Mouse (Mus musculus): ENCODE data around the gene Fam3b.

Fam3b gene

DNA sequence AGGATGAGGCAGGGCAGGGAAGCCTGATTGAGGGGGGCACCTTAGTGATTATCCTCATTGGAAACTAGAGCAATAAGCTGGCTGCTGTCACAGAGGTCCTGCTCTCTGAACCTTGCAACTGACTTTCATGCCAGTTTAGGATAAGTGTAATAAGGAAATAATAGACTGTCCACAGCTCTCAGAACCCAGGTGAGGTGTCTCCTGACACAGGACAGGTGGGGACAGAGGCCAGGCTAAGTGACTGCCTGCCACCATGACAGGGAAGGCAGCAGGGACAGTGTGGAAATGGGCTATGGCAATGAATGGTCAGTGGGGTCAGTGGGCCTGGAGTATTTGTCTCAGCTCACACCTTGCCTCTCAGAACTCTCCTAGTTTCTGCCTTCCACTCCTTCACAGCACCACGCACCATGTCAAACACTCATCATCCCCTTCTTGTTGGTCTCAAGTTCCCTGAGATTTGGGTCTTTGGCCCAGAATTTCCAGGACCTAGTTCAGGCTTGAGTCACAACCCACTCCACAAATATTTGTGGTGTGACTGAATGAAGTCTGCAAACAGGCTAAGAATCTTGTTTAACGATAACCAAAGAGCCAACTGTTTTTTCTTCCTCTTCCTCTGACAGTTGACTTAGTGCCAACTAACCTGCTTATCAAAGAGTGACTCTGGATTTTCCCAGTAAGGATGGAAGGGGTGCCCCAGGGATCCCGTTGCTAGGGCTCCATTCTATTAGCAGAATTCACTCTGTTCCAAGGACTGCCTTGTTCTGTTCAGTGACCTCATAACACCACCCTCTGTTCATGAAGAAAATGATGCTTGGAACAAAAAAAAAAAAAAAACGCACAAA lies at the start of gene Fam3b:
TSS of gene Fam3b (minus strand) at position 718 of the 842 bp plus-strand sequence.
- DNase-seq (ENCODE audit: low spot score in 2 of 2): no peak

DNA sequence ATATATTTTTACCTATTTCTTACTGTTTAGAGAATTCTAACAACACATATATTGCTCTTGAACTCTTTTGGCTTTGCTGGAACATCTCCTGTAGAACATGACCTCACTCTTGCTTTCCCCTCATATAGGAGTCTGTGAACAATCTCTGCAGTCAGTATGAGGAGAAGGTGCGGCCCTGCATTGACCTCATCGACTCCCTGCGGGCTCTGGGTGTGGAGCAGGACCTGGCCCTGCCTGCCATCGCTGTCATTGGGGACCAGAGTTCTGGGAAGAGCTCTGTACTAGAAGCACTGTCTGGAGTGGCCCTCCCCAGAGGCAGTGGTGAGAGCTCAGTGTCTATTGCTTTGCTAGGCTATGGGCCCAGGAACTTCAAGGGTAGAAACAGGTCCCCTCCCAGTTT lies 29.7 kb upstream of the Fam3b start:
- DNase-seq (ENCODE audit: low spot score in 2 of 2): no peak

DNA sequence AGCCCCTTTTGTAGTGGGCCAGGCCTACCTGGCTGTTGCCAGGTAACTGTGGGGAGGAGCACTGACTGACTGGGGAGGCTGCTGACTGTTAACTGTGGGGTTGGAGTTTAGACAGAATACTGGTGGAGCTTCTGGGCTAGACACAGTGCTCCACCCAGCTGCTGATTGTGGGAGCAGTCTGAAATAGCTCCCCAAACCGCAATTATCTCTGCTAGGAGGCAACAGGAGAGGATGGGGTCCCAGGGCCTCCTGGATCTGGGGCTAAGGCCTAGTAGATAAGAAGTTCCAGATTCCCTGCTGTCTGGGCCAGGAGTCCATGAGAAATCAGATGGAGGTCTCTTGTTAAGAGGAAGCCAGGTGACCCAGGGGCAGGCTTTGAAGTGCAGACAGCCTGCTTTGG lies 22.2 kb upstream of the Fam3b start:
- DNase-seq (ENCODE audit: low spot score in 2 of 2): no peak

DNA sequence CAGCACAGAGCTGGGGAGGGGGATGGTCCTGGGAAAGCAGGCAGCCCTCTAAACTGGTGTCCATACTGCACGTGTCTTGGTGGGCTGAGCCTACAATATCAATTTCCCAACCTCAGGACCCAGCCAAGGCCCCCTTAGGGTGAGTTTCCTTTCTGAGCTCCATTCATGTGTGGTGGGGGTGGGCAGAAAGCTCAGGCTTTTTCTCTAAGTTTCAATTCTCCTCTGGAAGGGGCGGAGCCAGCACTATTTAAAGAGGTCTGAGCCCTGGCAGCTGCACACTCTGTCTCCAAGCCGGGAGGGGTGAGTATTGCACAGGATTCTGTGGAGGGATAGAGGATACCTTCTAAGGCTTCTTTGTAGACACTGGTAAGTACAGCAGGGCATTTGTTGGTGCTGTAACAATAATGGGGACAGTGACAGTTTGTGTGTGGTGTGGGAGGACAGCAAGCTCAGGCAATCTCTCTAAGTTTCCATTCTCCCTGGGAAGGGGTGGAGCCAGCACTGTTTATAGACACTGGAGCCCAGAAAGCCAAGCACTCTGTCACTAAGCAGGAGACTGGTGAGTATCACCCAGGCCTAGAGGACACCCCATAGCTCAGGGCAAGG lies 21.3 kb upstream of the Fam3b start:
- DNase-seq (ENCODE audit: low spot score in 2 of 2): peak; percentile 48 to 50

DNA sequence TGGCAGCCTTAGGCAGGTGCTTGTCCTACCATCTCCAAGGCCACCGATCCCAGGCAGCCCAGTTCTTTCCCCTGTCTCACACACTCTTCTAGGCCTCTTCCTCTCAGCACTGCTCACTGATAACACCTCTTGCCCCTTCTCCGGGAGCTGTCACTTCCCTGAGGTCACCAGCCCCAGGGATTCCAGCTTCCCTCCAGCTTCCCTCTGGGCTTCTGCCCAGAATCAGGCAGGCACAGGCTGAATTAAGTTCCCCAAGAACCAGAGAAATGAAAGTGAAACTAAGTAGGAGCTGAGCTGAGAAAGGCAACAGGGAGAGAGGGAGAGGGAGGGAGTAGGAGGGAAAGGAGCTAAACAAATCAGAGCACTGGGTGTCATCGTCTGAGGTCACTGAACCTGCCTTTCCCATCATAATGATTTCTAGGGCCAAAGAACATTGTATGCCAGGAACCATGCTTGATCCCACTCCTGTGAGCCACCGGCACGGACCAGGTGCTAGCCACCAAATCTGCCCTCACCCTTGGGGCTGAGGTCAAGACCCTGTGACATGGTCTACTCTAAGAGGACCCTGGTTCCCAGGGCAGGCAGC lies 20.4 kb upstream of the Fam3b start:
- DNase-seq (ENCODE audit: low spot score in 2 of 2): peak; percentile 17 to 32

DNA sequence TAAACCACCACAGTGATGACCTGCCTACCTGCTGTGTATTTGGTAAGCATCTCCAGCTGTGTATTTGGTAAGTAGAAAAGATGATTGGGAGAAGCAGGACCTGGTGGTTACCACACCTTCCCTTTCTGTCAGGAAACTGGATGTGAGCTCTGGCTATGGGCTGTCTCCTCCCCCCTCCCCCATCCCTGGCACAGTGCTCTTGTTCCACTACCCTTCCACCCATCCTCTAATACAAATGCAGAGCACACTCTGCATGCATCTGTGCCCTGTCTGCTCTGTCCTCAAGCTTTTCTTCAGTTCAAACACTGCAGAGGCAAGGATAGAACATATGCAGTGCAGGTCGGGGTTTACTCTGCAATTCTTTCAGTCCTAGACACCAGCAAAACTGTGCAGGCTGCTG lies 19.8 kb upstream of the Fam3b start:
- peak in 1 of 2 experiments; percentile 11 for DNase-seq (ENCODE audit: low spot score in 2 of 2)

DNA sequence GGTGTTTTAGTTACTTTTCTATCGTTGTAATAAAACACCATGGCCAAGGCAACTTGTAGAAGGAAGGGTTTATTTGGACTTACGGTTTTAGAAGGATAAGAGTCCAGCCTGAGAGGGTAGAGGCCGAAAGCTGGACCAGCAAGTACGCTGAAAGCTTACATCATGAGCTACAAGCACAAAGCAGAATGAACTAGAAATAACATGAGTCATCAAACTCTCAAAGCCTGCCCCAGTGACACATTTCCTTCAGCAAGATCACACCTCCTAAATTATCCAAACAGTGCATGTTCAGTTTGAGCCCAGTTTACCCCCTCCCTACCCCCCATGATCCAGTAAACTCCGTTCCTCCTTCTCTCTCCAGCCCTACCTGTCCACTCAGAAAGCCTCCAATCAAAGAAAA lies 19.1 kb upstream of the Fam3b start:
- no peak for DNase-seq (ENCODE audit: low spot score in 2 of 2)

DNA sequence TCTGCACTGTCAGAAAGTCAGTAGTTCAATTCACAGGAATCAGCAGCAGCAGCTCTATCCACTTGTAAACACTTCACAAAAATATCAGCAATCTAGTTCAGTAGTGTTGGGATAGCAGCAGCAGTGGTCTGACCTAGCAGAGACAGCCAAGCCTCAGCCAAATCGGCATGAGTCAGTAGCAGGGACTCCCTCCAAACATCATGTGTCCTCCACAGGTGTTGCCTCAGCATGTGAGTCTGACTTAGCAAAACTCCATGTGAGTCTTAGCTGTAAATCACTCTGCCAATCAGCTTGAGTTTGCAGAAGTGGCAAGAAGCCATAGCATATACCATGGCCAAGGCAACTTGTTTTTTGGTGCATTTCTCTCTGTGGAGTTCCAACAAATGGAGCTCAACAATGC lies 18.5 kb upstream of the Fam3b start:
- DNase-seq (ENCODE audit: low spot score in 2 of 2): no peak

DNA sequence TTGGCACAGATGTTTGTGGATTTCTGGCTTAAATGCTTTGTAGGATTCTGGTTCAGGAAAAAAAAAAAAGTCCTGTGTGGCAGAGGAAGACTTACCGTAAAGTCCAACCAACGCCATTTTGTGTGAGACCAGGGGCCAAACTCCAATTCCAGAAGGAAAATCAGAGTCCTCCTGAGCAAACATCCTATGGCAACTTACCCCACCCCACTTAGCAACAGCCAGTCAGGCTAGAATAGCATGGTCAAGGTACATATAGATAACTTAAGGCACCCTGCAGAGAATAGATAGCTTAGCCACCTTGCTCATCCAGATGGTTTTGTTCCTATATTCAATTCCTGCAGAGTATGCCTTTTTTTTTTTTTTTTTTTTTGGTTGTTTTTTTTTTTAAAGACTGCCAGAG lies 14.6 kb upstream of the Fam3b start:
- no peak for DNase-seq (ENCODE audit: low spot score in 2 of 2)

DNA sequence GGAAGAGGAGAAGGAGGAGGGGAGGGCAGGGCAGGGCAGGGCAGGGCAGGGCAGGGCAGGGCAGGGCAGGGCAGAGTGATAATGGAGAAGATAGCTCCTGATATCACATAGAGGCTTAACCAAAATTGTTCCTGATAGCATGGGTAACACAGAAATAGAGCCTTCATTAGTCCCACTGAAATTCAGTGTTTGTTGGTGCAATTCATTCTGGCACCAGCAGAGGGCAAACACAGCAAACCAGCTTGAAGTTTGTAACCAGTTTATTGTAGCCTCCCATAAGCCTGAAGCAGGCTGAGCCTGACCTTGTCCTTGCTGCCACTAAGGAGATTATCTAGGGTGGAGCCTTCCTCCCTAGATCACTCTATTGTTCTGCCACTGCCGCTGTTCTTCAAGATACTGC lies 8.4 kb upstream of the Fam3b start:
- DNase-seq (ENCODE audit: low spot score in 2 of 2): peak in 1 of 2 experiments; percentile 24

DNA sequence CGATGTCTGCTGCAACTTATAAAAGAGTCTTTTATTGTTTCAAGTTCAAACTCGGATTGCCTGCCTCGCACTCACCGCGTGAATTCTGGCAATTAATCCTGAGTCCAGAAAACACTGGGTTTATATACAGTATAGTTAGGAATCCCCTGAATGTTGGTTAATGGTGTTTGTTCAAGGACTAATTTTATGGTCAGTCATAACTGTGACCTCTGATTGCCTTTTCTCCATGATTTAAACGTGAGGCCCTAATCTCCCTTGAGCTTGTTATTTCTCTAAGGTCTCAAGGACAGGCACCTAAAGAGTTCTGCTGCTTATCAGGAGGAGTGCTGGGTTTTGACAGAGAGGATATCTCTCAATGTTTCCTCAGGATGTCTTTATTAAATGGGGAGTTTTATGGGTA lies 7.4 kb upstream of the Fam3b start:
- no peak for DNase-seq (ENCODE audit: low spot score in 2 of 2)

DNA sequence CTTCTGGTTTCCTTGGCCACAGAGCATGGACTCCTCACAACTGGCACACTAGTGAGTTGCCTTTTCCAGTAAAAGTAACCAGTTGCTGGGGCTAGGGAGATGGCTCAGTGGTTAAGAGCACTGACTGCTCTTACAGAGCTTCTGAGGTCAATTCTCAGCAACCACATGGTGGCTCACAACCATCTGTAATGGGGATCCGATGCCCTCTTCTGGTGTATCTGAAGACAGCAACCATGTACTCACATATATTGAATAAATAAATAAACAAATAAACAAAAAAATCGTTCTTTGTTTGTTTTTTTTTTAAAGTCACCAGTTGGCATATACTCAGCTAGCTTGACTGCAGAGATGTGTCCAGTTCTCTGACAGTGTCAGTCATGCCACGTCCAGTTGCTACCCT lies 1.7 kb upstream of the Fam3b start:
- DNase-seq (ENCODE audit: low spot score in 2 of 2): no peak

DNA sequence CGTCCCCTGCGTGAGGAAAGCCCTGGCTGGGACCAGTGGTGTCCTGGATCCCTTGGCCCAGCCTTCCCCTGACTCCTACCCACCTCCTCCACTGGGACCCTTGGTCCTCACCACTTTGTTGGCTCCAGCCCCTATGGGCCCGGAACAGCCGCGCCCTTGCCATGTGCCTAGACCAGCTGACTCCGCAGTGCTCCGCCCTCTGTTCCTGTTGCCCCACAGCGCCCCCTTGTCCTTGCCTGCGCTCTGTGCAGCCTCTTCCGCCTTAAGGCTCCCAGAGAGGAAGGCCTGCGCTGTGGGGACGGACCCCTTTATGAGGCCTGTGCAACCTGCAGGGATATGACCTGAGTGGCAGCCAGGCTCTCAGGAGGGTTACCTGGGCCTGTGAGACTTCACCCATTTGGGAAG lies 2.3 kb downstream of the Fam3b start:
- no peak for DNase-seq (ENCODE audit: low spot score in 2 of 2)

DNA sequence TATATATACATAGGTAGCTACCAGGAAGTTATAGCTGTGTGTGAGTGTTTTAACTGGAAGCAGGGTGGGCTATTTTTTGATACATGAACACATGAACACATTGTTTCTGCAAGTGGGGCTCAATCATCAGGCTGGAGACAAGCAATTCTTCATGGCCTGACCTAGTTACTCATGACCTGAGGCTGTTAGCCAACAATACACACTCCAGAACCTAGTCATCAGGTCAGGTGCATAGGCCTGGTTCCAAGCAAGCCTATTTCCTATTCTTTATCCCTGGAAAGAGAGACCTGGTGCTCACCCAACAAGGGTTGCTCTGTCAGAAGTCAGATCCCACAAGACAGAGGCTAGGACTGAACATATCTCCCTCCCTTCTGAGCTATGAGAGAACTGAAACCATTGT lies 3.1 kb downstream of the Fam3b start:
- DNase-seq (ENCODE audit: low spot score in 2 of 2): no peak

DNA sequence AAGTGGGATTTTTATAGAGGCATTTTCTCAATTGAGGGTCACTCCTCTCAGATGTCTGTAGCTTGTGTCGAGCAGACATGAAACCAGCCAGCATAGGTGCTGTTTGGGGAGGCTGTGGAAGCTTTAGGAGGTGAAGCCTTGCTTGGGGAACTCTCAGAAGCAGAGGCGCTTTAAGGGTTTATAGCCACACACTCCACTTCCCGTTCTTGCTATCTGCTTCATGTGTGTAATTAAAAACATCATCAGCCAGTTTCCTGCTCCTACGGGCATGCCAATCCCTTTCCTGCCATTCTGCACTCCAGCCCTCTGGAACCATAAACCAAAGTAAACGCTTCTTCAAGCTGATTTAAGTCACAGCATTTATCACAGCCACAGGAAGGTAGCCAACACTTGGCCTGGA lies 3.8 kb downstream of the Fam3b start:
- no peak for DNase-seq (ENCODE audit: low spot score in 2 of 2)

DNA sequence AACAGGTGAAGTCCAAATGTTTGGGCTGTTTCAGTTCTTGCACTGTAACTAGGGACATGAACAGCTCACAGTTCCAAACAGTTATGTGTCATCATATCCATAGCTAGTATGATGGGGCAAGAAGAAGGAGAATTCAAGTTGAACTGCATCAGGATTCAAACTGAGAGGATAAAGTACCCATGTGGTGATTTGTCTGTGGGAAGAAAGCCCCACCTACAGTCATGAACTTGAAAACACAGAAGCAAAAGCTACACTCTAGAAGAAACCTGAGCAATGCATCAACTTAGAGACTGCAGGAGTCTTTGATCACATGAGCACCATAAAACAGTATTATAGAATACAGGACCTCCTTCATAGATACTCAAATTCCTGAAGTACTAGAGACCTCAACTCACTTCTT lies 6.8 kb downstream of the Fam3b start:
- no peak for DNase-seq (ENCODE audit: low spot score in 2 of 2)

DNA sequence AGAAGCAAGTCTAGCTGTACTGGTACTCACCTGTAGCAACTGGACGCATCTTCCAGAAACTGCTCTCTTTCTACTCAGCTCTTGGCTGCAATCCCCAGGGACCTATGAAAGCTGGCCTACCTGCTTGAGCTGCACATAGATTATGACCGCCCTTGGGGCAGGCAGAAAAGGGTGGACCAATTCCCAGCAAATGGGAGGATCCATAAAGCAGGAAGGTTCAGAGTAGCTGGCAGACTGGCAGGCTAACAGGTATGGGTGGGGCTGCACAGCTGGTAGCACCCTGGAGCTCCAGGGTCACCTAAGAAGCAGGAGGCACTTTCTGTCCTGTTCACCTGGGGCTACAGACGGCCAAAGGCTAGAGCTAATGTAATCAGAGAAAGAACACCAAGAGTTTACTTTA lies 9.8 kb downstream of the Fam3b start:
- DNase-seq (ENCODE audit: low spot score in 2 of 2): no peak

DNA sequence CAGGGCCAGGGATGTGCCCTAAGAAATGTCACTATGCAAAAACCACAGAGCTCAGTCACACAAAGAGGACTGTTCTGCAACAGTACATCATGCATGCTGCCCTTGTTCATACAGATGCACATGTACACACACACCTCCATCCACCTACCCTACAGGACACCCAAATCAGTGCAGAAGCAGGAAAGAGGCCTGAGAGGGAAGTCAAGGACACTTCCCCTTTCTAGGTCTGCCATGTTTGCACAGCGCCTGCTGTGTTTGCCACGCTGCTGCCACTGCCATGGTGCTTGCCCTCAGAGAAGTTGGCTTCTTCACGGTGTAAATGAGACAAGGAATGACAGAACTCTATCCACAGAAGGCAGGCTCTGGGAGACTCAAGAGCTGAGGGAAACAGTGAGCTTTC lies 10.8 kb downstream of the Fam3b start:
- DNase-seq (ENCODE audit: low spot score in 2 of 2): no peak

DNA sequence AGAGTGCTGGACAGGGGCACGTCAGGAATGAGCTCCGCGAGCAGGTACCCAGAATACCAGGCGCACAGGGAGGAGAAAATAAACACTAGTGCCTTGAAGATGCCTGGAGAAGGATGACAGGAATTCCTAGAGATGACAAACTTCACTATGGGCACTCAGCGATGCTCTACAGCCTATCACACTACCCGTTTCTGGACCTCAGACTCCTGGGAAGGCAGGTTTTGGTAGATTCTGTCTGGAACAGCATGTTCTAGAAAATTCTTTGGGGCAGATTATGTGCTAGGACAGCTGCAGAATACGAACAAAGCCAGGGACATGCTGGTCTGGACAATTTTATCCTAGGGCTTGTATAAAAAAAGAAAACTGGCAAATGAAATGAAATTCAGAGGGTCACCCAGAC lies 13.7 kb downstream of the Fam3b start:
- no peak for DNase-seq (ENCODE audit: low spot score in 2 of 2)

DNA sequence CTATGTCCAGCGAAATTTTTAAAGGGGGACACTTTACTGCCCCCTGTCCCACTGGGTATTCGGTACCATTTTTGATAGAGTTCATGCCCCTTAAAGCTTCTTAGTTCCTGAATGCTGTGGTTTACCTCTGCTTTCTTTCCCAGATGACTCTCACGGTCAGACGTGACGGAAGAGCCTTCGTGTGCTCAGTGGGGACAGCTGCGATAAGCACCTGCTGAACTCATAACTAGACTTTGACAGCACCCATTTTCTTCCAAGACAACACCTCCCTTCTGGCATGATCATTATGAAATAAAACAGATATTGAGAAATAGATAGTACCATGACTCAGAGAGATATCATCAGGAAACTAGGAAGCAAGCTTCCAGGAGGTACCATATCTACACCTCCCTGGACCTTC lies 15.2 kb downstream of the Fam3b start:
- DNase-seq (ENCODE audit: low spot score in 2 of 2): no peak

DNA sequence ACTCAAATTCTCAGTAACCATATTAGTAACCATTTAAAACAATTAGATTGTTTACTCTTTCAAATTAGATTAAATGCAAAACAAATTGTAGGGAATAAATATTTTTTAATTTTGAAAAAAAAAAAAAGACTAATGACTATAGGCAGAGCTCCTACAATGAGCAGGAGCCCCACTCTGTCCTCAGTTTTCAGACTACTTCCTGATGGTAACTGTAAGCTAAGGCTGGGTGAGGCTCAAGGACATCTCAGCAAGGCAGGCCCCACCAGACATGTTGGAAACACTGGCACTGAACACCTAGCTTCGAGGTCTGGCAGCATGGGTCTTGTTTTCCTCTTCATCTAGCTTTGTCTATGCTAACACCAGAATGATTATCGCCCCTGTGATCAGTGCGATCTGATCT lies 16.5 kb downstream of the Fam3b start:
- no peak for DNase-seq (ENCODE audit: low spot score in 2 of 2)

DNA sequence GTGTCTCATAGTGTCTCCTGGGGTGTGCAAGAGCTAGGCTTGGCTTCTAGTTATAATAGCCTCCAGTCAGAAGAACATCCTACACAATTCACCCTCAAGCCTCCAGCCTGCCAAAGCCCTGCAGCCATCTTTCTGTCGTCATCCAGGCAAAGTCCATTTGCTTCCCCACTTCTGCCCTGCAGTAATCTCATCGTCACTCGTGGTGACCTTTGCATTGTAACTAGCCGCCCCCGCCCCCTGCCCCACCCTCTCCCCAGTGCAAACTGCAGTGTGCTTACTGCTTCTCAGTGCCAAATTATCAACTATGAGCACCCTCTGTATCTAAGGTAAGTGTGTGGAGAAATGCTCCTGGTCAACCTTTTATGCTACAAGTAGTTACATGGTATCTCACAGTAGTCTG lies 16.9 kb downstream of the Fam3b start:
- DNase-seq (ENCODE audit: low spot score in 2 of 2): no peak

DNA sequence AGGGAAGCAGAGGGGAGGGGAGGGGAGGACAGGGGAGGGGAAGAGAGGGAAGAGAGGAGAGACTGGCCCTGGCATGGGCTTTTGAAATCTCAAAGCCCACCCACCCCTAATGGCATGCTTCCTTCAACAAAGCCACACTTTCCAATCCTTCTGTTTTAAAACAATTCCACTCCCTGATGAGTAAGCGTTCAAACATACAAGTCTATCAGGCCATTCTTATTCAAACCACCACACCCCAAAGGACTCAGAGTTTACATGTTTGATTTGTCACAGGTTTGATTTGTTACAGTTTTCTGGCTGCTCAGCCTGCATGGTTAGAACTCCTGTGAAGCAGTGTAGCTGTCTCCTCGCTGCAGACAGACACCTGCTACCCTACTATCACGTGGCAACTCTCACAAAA lies 18.6 kb downstream of the Fam3b start:
- DNase-seq (ENCODE audit: low spot score in 2 of 2): no peak
